Mouse (Mus musculus) cerebellum, adult 2 months (tissue): ENCODE results near the gene Fam69a.

Experiments used
- CTCF ChIP-seq: fragments of 200-500 bp; IDR thresholded peaks from 2 replicates; pipeline ENCODE4 v1.5.1; 2011; ENCODE audit warnings: low read depth, mild to moderate bottlenecking, control low read depth, low read length, moderate library complexity, borderline replicate concordance; ENCODE audit not compliant: insufficient read depth
- POLR2A ChIP-seq: fragments of 200-500 bp; IDR thresholded peaks from 2 replicates; pipeline ENCODE4 v1.6.1; 2011; ENCODE audit warnings: low read length, control low read depth, borderline replicate concordance; ENCODE audit not compliant: insufficient read depth

- no peak for TF ChIP-seq CTCF
- TF ChIP-seq POLR2A = no peak
Observed at GRCm38 (mm10) chr5:108035523-108035922, 48.6 kb upstream of the Fam69a start.
